Mouse (Mus musculus) kidney, adult 2 months (tissue): ENCODE results near the gene Olfr70. TPM values are rescaled to one million over a fixed set of nuclear protein-coding genes. Genes with fewer than 3 reads are reported as not detected.

Experiments used
- DNase-seq: peaks from one replicate; pipeline ENCODE4 v3.0.0; 2021
- H3K27ac ChIP-seq: fragments of 200-500 bp; 2 replicates; pipeline ENCODE4 v1.5.1; 2012; ENCODE audit warnings: low read depth, low read length, control low read depth, inconsistent platforms; ENCODE audit not compliant: insufficient read depth
- H3K27me3 ChIP-seq: fragments of 200-500 bp; replicated peaks from 2 replicates; pipeline ENCODE4 v1.6.1; 2012; ENCODE audit warnings: mild to moderate bottlenecking, moderate library complexity, low read length, inconsistent platforms; ENCODE audit not compliant: control insufficient read depth, insufficient read depth
- H3K36me3 ChIP-seq: fragments of 200-500 bp; 2 replicates; pipeline ENCODE4 v1.6.1; 2012; ENCODE audit warnings: mild to moderate bottlenecking, moderate library complexity, low read length, inconsistent platforms; ENCODE audit not compliant: control insufficient read depth, insufficient read depth
- H3K4me1 ChIP-seq: fragments of 200-500 bp; 2 replicates; pipeline ENCODE4 v1.6.1; 2011; ENCODE audit warnings: low read length; ENCODE audit not compliant: control insufficient read depth, insufficient read depth
- H3K4me3 ChIP-seq: fragments of 200-500 bp; 2 replicates; pipeline ENCODE4 v1.5.1; 2011; ENCODE audit warnings: mild to moderate bottlenecking, low read depth, low read length, control low read depth; ENCODE audit not compliant: insufficient read depth
- CTCF ChIP-seq: fragments of 200-500 bp; conservative IDR thresholded peaks from 2 replicates; pipeline ENCODE4 v1.5.1; 2011; ENCODE audit warnings: low read depth, mild to moderate bottlenecking, control low read depth, low read length, moderate library complexity, mixed read lengths; ENCODE audit not compliant: insufficient read depth, insufficient read length
- POLR2A ChIP-seq: fragments of 200-500 bp; IDR thresholded peaks from one replicate; pipeline ENCODE4 v1.6.1; 2011; ENCODE audit warnings: low read depth, low read length, control low read depth
- WGBS: fragments of 180-500 bp; shearing (Covaris S2); methylation state at CpG from one replicate; pipeline ENCODE4 v1.1.7; 2018; 5-methylcytosine and 5-hydroxymethylcytosine counted together
- polyA plus RNA-seq: library from polyadenylated mRNA; depleted of rRNA; stranded (reverse); fragments of >200 nt; gene quantifications from 2 replicates; pipeline ENCODE4 v1.2.3, GENCODE M21; 2012

The Olfr70 gene
- polyA plus RNA-seq, 1 experiment: not detected

- no peak overlapping the region for H3K4me3 ChIP-seq
- no peaks in the 10 kb centered on the region for H3K27me3 ChIP-seq
- WGBS: 70% methylated on average over 5 of the region's 5 CpGs
- peaks cover 2% of the 10 kb centered on the region; the same call in 1 of the 2 replicates for H3K4me1 ChIP-seq
- H3K27ac ChIP-seq: no peak overlapping the region
- TF ChIP-seq POLR2A: no peak
- no peak for TF ChIP-seq CTCF
- no peaks in the 10 kb centered on the region for H3K36me3 ChIP-seq
- peak; percentile 34 for DNase-seq
Measured at GRCm38 (mm10) chr4:43693806-43694241, 6.8 kb downstream of the Olfr70 start.

- no peaks in the 10 kb centered on the region for H3K27me3 ChIP-seq
- no peak overlapping the region for H3K4me3 ChIP-seq
- no peak overlapping the region for H3K27ac ChIP-seq
- peaks cover 2% of the 10 kb centered on the region; the same call in 1 of the 2 replicates for H3K4me1 ChIP-seq
- TF ChIP-seq POLR2A (no peak), CTCF (no peak)
- H3K36me3 ChIP-seq: no peaks in the 10 kb centered on the region
- no peak for DNase-seq
- WGBS: 84% methylated on average over 5 of the region's 5 CpGs
Measured at GRCm38 (mm10) chr4:43691026-43691425, 9.6 kb downstream of the Olfr70 start.

GRCm38 (mm10) chr4:43690021-43690420 lies 10.6 kb downstream of the Olfr70 start:
- 93% methylated on average over 17 of the region's 17 CpGs for WGBS
- Histone ChIP-seq H3K27ac (no peak overlapping the region), H3K4me3 (no peak overlapping the region), H3K4me1 (no peaks in the 10 kb centered on the region), H3K36me3 (no peaks in the 10 kb centered on the region), H3K27me3 (no peaks in the 10 kb centered on the region)
- DNase-seq: no peak
- no peak for TF ChIP-seq POLR2A
- no peak for TF ChIP-seq CTCF

GRCm38 (mm10) chr4:43679416-43680043 lies 21.1 kb downstream of the Olfr70 start:
- DNase-seq: peak; percentile 61
- no peak for TF ChIP-seq CTCF
- no peak for TF ChIP-seq POLR2A
- Histone ChIP-seq H3K4me1 (0 out of 2 replicates have a peak, but pooled peaks cover 6% of the 10 kb centered on the region), H3K36me3 (no peaks in the 10 kb centered on the region), H3K27me3 (no peaks in the 10 kb centered on the region), H3K4me3 (no peak overlapping the region), H3K27ac (no peak overlapping the region)
- 83% methylated on average over 7 of the region's 7 CpGs for WGBS

GRCm38 (mm10) chr4:43678541-43678940 lies 22.1 kb downstream of the Olfr70 start:
- no peak for DNase-seq
- H3K4me1 ChIP-seq: 0 out of 2 replicates have a peak, but pooled peaks cover 6% of the 10 kb centered on the region
- H3K36me3 ChIP-seq: no peaks in the 10 kb centered on the region
- H3K4me3 ChIP-seq: no peak overlapping the region
- no peak for TF ChIP-seq CTCF
- TF ChIP-seq POLR2A: no peak
- WGBS: 92% methylated on average over 6 of the region's 6 CpGs
- H3K27me3 ChIP-seq: no peaks in the 10 kb centered on the region
- no peak overlapping the region for H3K27ac ChIP-seq

GRCm38 (mm10) chr4:43675608-43676007 lies 25.0 kb downstream of the Olfr70 start:
- H3K27me3 ChIP-seq: no peaks in the 10 kb centered on the region
- no peak for DNase-seq
- 67% methylated on average over 4 of the region's 4 CpGs for WGBS
- H3K27ac ChIP-seq: no peak overlapping the region
- peaks cover 10% of the 10 kb centered on the region; the same call in 1 of the 2 replicates for H3K4me1 ChIP-seq
- no peaks in the 10 kb centered on the region for H3K36me3 ChIP-seq
- no peak overlapping the region for H3K4me3 ChIP-seq
- TF ChIP-seq CTCF: no peak
- no peak for TF ChIP-seq POLR2A

- peak; percentile 55 for DNase-seq
- TF ChIP-seq CTCF: no peak
- TF ChIP-seq POLR2A: no peak
- WGBS: 66% methylated on average over 5 of the region's 5 CpGs
- no peak overlapping the region for H3K4me3 ChIP-seq
- no peak overlapping the region for H3K27ac ChIP-seq
- no peaks in the 10 kb centered on the region for H3K27me3 ChIP-seq
- H3K4me1 ChIP-seq: peaks cover 10% of the 10 kb centered on the region; the same call in 1 of the 2 replicates
- no peaks in the 10 kb centered on the region for H3K36me3 ChIP-seq
Measured at GRCm38 (mm10) chr4:43674974-43675373, 25.6 kb downstream of the Olfr70 start.

GRCm38 (mm10) chr4:43673703-43674102 lies 26.9 kb downstream of the Olfr70 start:
- DNase-seq: no peak
- TF ChIP-seq CTCF (no peak), POLR2A (no peak)
- Histone ChIP-seq H3K27me3 (no peaks in the 10 kb centered on the region), H3K4me3 (no peak overlapping the region), H3K27ac (no peak overlapping the region), H3K4me1 (peaks cover 16% of the 10 kb centered on the region; the same call in 1 of the 2 replicates), H3K36me3 (no peaks in the 10 kb centered on the region)
- 75% methylated on average over 8 of the region's 8 CpGs for WGBS
